Mouse (Mus musculus): ENCODE measurements around the gene Cfdp1. TPM values are rescaled to one million over a fixed set of nuclear protein-coding genes. Genes with fewer than 3 reads are reported as not detected.
A peak's percentile ranks its signal among the peaks of the same experiment; 100 is the strongest.

Cfdp1 gene
- polyA plus RNA-seq (2015; fragmentation: Nextera tagmentation; extraction: Ambion mirVana), result 257 and 260 TPM in 2 replicates

- H3K27me3 ChIP-seq, result no peaks in the 10 kb centered on the region
- H3K9ac ChIP-seq, result peak within 1 kb of the TSS; percentile 89
- under 1% methylated on average over 53 of the region's 53 CpGs for WGBS
- H3K4me1 ChIP-seq, result peaks cover 16% of the 10 kb centered on the region; the same call in 1 of the 2 replicates
- 0 out of 2 replicates have a peak within 1 kb of the TSS, but pooled peaks have one; percentile 39 for H3K27ac ChIP-seq
- peak within 1 kb of the TSS; percentile 94 for H3K4me3 ChIP-seq
- peak; percentile 100 for ATAC-seq (ENCODE audit: insufficient number of reproducible peaks, insufficient read depth, low FRiP score, low TSS enrichment, low read depth)
- H3K4me2 ChIP-seq, result peak within 1 kb of the TSS; percentile 87
- H3K9me3 ChIP-seq, result no peaks in the 10 kb centered on the region
- 0 out of 2 replicates have a peak, but pooled peaks cover 5% of the 10 kb centered on the region for H3K36me3 ChIP-seq
Observed at GRCm38 (mm10) chr8:111853861-111854501, at the start of gene Cfdp1. Gene Cfdp1, minus strand, starts transcription at chr8:111854291.

GRCm38 (mm10) chr8:111902080-111902479 lies 48.0 kb upstream of the Cfdp1 start:
- no peaks in the 10 kb centered on the region for H3K9me3 ChIP-seq
- peaks cover 7% of the 10 kb centered on the region for H3K4me1 ChIP-seq
- ATAC-seq (ENCODE audit: insufficient number of reproducible peaks, insufficient read depth, low FRiP score, low TSS enrichment, low read depth), result no peak
- no peak overlapping the region for H3K4me3 ChIP-seq
- WGBS, result 14% methylated on average over 5 of the region's 5 CpGs
- H3K4me2 ChIP-seq, result no peak overlapping the region
- H3K36me3 ChIP-seq, result no peaks in the 10 kb centered on the region
- peak overlapping the region; percentile 0; the same call in 1 of the 2 replicates for H3K9ac ChIP-seq
- no peaks in the 10 kb centered on the region for H3K27me3 ChIP-seq
- no peak overlapping the region for H3K27ac ChIP-seq

- ATAC-seq (ENCODE audit: insufficient number of reproducible peaks, insufficient read depth, low FRiP score, low TSS enrichment, low read depth), result no peak
- Histone ChIP-seq H3K36me3 (no peaks in the 10 kb centered on the region), H3K4me2 (no peak overlapping the region), H3K4me3 (no peak overlapping the region), H3K27me3 (no peaks in the 10 kb centered on the region), H3K27ac (no peak overlapping the region), H3K4me1 (peaks cover 11% of the 10 kb centered on the region), H3K9me3 (0 out of 2 replicates have a peak, but pooled peaks cover 3% of the 10 kb centered on the region), H3K9ac (no peak overlapping the region)
- 37% methylated on average over 10 of the region's 10 CpGs for WGBS
Observed at GRCm38 (mm10) chr8:111898586-111898985, 44.5 kb upstream of the Cfdp1 start.

GRCm38 (mm10) chr8:111894955-111895354 lies 40.9 kb upstream of the Cfdp1 start:
- Histone ChIP-seq H3K36me3 (no peaks in the 10 kb centered on the region), H3K4me3 (no peak overlapping the region), H3K27ac (no peak overlapping the region), H3K9ac (no peak overlapping the region), H3K4me1 (peaks cover 18% of the 10 kb centered on the region), H3K4me2 (no peak overlapping the region), H3K27me3 (peaks cover 28% of the 10 kb centered on the region), H3K9me3 (0 out of 2 replicates have a peak, but pooled peaks cover 3% of the 10 kb centered on the region)
- ATAC-seq (ENCODE audit: insufficient number of reproducible peaks, insufficient read depth, low FRiP score, low TSS enrichment, low read depth), result no peak
- WGBS, result 88% methylated on average over 7 of the region's 7 CpGs

GRCm38 (mm10) chr8:111892615-111893014 lies 38.5 kb upstream of the Cfdp1 start:
- no peak overlapping the region for H3K27ac ChIP-seq
- 59% methylated on average over 5 of the region's 5 CpGs for WGBS

GRCm38 (mm10) chr8:111891983-111892382 lies 37.9 kb upstream of the Cfdp1 start:
- Histone ChIP-seq H3K4me2 (no peak overlapping the region), H3K36me3 (no peaks in the 10 kb centered on the region)
- no peak for ATAC-seq (ENCODE audit: insufficient number of reproducible peaks, insufficient read depth, low FRiP score, low TSS enrichment, low read depth)

More at GRCm38 (mm10) chr8:111892615-111893014, 38.5 kb upstream of the Cfdp1 start:
- peaks cover 40% of the 10 kb centered on the region for H3K27me3 ChIP-seq
- H3K4me1 ChIP-seq, result peaks cover 30% of the 10 kb centered on the region
- no peaks in the 10 kb centered on the region for H3K36me3 ChIP-seq
- no peak for ATAC-seq (ENCODE audit: insufficient number of reproducible peaks, insufficient read depth, low FRiP score, low TSS enrichment, low read depth)
- H3K4me2 ChIP-seq, result no peak overlapping the region
- 0 out of 2 replicates have a peak, but pooled peaks cover 3% of the 10 kb centered on the region for H3K9me3 ChIP-seq
- no peak overlapping the region for H3K9ac ChIP-seq
- no peak overlapping the region for H3K4me3 ChIP-seq

GRCm38 (mm10) chr8:111890911-111891303 lies 36.8 kb upstream of the Cfdp1 start:
- no peaks in the 10 kb centered on the region for H3K36me3 ChIP-seq
- no peak overlapping the region for H3K4me3 ChIP-seq
- no peak overlapping the region for H3K4me2 ChIP-seq
- ATAC-seq (ENCODE audit: insufficient number of reproducible peaks, insufficient read depth, low FRiP score, low TSS enrichment, low read depth), result no peak
- 0 out of 2 replicates have a peak, but pooled peaks cover 3% of the 10 kb centered on the region for H3K9me3 ChIP-seq
- no peak overlapping the region for H3K9ac ChIP-seq
- H3K4me1 ChIP-seq, result peaks cover 30% of the 10 kb centered on the region
- H3K27ac ChIP-seq, result no peak overlapping the region
- WGBS, result 54% methylated on average over 6 of the region's 6 CpGs
- peaks cover 49% of the 10 kb centered on the region for H3K27me3 ChIP-seq

More at GRCm38 (mm10) chr8:111891983-111892382, 37.9 kb upstream of the Cfdp1 start:
- H3K9ac ChIP-seq, result no peak overlapping the region
- H3K27me3 ChIP-seq, result peaks cover 42% of the 10 kb centered on the region
- no peak overlapping the region for H3K4me3 ChIP-seq
- no peak overlapping the region for H3K27ac ChIP-seq
- H3K9me3 ChIP-seq, result 0 out of 2 replicates have a peak, but pooled peaks cover 3% of the 10 kb centered on the region
- 18% methylated on average over 8 of the region's 8 CpGs for WGBS
- peaks cover 30% of the 10 kb centered on the region for H3K4me1 ChIP-seq

- Histone ChIP-seq H3K36me3 (no peaks in the 10 kb centered on the region), H3K9ac (0 out of 2 replicates have a peak overlapping the region, but pooled peaks have one; percentile 41), H3K27me3 (peaks cover 49% of the 10 kb centered on the region), H3K4me2 (peak overlapping the region; percentile 63), H3K9me3 (0 out of 2 replicates have a peak, but pooled peaks cover 3% of the 10 kb centered on the region), H3K27ac (no peak overlapping the region), H3K4me1 (peaks cover 25% of the 10 kb centered on the region), H3K4me3 (peak overlapping the region; percentile 39)
- 12% methylated on average over 86 of the region's 86 CpGs for WGBS
- ATAC-seq (ENCODE audit: insufficient number of reproducible peaks, insufficient read depth, low FRiP score, low TSS enrichment, low read depth), result no peak
Observed at GRCm38 (mm10) chr8:111889931-111890910, 36.1 kb upstream of the Cfdp1 start.

GRCm38 (mm10) chr8:111888091-111888650 lies 34.1 kb upstream of the Cfdp1 start:
- peaks cover 25% of the 10 kb centered on the region for H3K4me1 ChIP-seq
- H3K27ac ChIP-seq, result no peak overlapping the region
- H3K27me3 ChIP-seq, result peaks cover 49% of the 10 kb centered on the region
- no peaks in the 10 kb centered on the region for H3K9me3 ChIP-seq
- H3K36me3 ChIP-seq, result no peaks in the 10 kb centered on the region
- H3K4me3 ChIP-seq, result no peak overlapping the region
- no peak overlapping the region for H3K9ac ChIP-seq
- WGBS, result 16% methylated on average over 7 of the region's 7 CpGs
- peak overlapping the region; percentile 18; the same call in 1 of the 2 replicates for H3K4me2 ChIP-seq
- ATAC-seq (ENCODE audit: insufficient number of reproducible peaks, insufficient read depth, low FRiP score, low TSS enrichment, low read depth), result no peak

GRCm38 (mm10) chr8:111887479-111887878 lies 33.4 kb upstream of the Cfdp1 start:
- H3K4me2 ChIP-seq, result no peak overlapping the region

GRCm38 (mm10) chr8:111883615-111884014 lies 29.5 kb upstream of the Cfdp1 start:
- H3K4me2 ChIP-seq, result no peak overlapping the region
- no peak overlapping the region for H3K4me3 ChIP-seq
- ATAC-seq (ENCODE audit: insufficient number of reproducible peaks, insufficient read depth, low FRiP score, low TSS enrichment, low read depth), result no peak
- H3K27ac ChIP-seq, result no peak overlapping the region
- no peaks in the 10 kb centered on the region for H3K9me3 ChIP-seq
- no peaks in the 10 kb centered on the region for H3K36me3 ChIP-seq
- no peak overlapping the region for H3K9ac ChIP-seq
- H3K4me1 ChIP-seq, result peaks cover 7% of the 10 kb centered on the region
- WGBS, result 85% methylated on average over 4 of the region's 4 CpGs
- H3K27me3 ChIP-seq, result 0 out of 2 replicates have a peak, but pooled peaks cover 9% of the 10 kb centered on the region

More at GRCm38 (mm10) chr8:111887479-111887878, 33.4 kb upstream of the Cfdp1 start:
- Histone ChIP-seq H3K9me3 (no peaks in the 10 kb centered on the region), H3K9ac (no peak overlapping the region), H3K4me1 (peaks cover 25% of the 10 kb centered on the region), H3K36me3 (no peaks in the 10 kb centered on the region), H3K27ac (no peak overlapping the region), H3K4me3 (no peak overlapping the region), H3K27me3 (peaks cover 46% of the 10 kb centered on the region)
- 83% methylated on average over 1 of the region's 1 CpGs for WGBS
- no peak for ATAC-seq (ENCODE audit: insufficient number of reproducible peaks, insufficient read depth, low FRiP score, low TSS enrichment, low read depth)

Data from embryonic facial prominence, embryonic 13.5 days (tissue).